Mouse (Mus musculus) heart, embryonic 11.5 days (tissue): ENCODE data around the gene Dcun1d2. TPM values are rescaled to one million over a fixed set of nuclear protein-coding genes. Genes with fewer than 3 reads are reported as not detected.
"Not testable (repeated sequence)": the region's sequence is repeated elsewhere in the genome, so short reads cannot be mapped to it uniquely, and the experiment has no call there.

Source experiments
- ATAC-seq: fragments of 200-750 bp; cut with Nextera tagmentation; replicated peaks from 2 replicates; pipeline ENCODE4 v1.8.0; 2017; ENCODE audit warnings: moderate library complexity; ENCODE audit not compliant: insufficient number of reproducible peaks, low FRiP score, low TSS enrichment
- H3K27ac ChIP-seq: fragments of 300-500 bp; sonication (generic); 2 replicates; pipeline ENCODE4 v1.5.1; 2014; ENCODE audit warnings: mild to moderate bottlenecking, low read depth, low read length
- H3K27me3 ChIP-seq: fragments of 300-500 bp; sonication (generic); 2 replicates; pipeline ENCODE4 v1.6.1; 2014; ENCODE audit warnings: mild to moderate bottlenecking, low read length, mixed read lengths; ENCODE audit not compliant: control insufficient read depth, insufficient read depth
- H3K36me3 ChIP-seq: fragments of 300-500 bp; sonication (generic); 2 replicates; pipeline ENCODE4 v1.6.1; 2014; ENCODE audit warnings: mild to moderate bottlenecking, low read length, moderate library complexity, mixed read lengths; ENCODE audit not compliant: control insufficient read depth, insufficient read depth
- H3K4me1 ChIP-seq: fragments of 300-500 bp; sonication (generic); 2 replicates; pipeline ENCODE4 v1.6.1; 2014; ENCODE audit warnings: low read length; ENCODE audit not compliant: control insufficient read depth, insufficient read depth
- H3K4me2 ChIP-seq: fragments of 300-500 bp; sonication (generic); 2 replicates; pipeline ENCODE4 v1.6.1; 2014; ENCODE audit warnings: mild to moderate bottlenecking, moderate library complexity
- H3K4me3 ChIP-seq: fragments of 300-500 bp; sonication (generic); 2 replicates; pipeline ENCODE4 v1.5.1; 2014; ENCODE audit warnings: low read depth, low read length
- H3K9ac ChIP-seq: fragments of 300-500 bp; sonication (generic); 2 replicates; pipeline ENCODE4 v1.6.1; 2014; ENCODE audit warnings: mild to moderate bottlenecking, low read depth, low read length, moderate library complexity
- H3K9me3 ChIP-seq: fragments of 300-500 bp; sonication (generic); replicated peaks from 2 replicates; pipeline ENCODE4 v1.6.1; 2016; ENCODE audit warnings: low read length; ENCODE audit not compliant: control insufficient read depth
- WGBS: fragments of 180-500 bp; shearing (Covaris S2); extraction: QIAGEN DNeasy Blood & Tissue Kit; methylation state at CpG from one replicate; pipeline ENCODE4 v1.1.7; 2014; ENCODE audit not compliant: insufficient replicate concordance; 5-methylcytosine and 5-hydroxymethylcytosine counted together
- polyA plus RNA-seq: library from polyadenylated mRNA; unstranded; fragments of >200 nt; fragmentation: Nextera tagmentation; extraction: Ambion mirVana; gene quantifications from 2 replicates; pipeline ENCODE4 v1.2.1, GENCODE M21; 2014

Gene Dcun1d2
- 27.0 and 27.2 TPM in 2 replicates for polyA plus RNA-seq

- H3K9ac ChIP-seq, result peak within 1 kb of the TSS; percentile 81
Measured at GRCm38 (mm10) chr8:13287692-13288623, at the start of gene Dcun1d2, which contains the start of gene Tmco3. TSS of gene Dcun1d2 (minus strand) at chr8:13288131. TSS of gene Tmco3 (plus strand) at chr8:13288190.

GRCm38 (mm10) chr8:13337678-13338077, 49.7 kb upstream of the Dcun1d2 start:
- Histone ChIP-seq H3K36me3 (peaks cover 7% of the 10 kb centered on the region), H3K4me3 (peak overlapping the region; percentile 84; the same call in 1 of the 2 replicates), H3K9me3 (no peaks in the 10 kb centered on the region), H3K9ac (peak overlapping the region; percentile 85; the same call in 1 of the 2 replicates), H3K4me1 (peaks cover 16% of the 10 kb centered on the region), H3K4me2 (peak overlapping the region; percentile 83), H3K27me3 (no peaks in the 10 kb centered on the region), H3K27ac (no peak overlapping the region)
- 71% methylated on average over 3 of the region's 3 CpGs for WGBS
- ATAC-seq, result no peak

More at GRCm38 (mm10) chr8:13287692-13288623, at the start of gene Dcun1d2, which contains the start of gene Tmco3:
- Histone ChIP-seq H3K4me3 (peak within 1 kb of the TSS; percentile 71), H3K4me2 (peak within 1 kb of the TSS; percentile 93), H3K9me3 (no peaks in the 10 kb centered on the region), H3K27me3 (no peaks in the 10 kb centered on the region), H3K36me3 (peaks cover 3% of the 10 kb centered on the region; the same call in 1 of the 2 replicates), H3K4me1 (peaks cover 10% of the 10 kb centered on the region), H3K27ac (peak within 1 kb of the TSS; percentile 99)
- ATAC-seq, result peak; percentile 86
- under 1% methylated on average over 79 of the region's 79 CpGs for WGBS

- not testable (repeated sequence) for H3K9me3 ChIP-seq, H3K9ac ChIP-seq, H3K4me3 ChIP-seq, H3K27me3 ChIP-seq, H3K27ac ChIP-seq, H3K36me3 ChIP-seq, H3K4me2 ChIP-seq, ATAC-seq
- peaks cover 12% of the 10 kb centered on the region for H3K4me1 ChIP-seq
- 82% methylated on average over 6 of the region's 6 CpGs for WGBS
Measured at GRCm38 (mm10) chr8:13337245-13337644, 49.3 kb upstream of the Dcun1d2 start.

DNA sequence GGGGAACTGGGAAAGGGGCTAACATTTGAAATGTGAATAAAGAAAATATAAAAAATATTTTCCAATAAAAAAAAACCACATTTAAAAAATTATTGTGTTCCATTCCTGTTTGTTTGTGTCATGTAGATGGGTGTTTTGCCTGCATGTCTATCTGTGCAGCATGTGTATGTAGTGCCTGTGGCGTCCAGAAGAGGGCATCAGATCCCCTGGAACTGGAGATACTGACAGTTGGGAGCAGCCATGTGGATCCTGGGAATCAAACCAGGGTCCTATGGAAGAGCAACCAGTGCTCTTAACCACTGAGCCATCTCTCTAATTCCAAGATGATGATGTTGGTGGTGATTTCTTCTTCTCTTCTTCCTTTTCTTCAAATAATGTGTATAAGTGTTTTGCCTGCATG, 46.7 kb upstream of the Dcun1d2 start:
- Histone ChIP-seq H3K27ac (no peak overlapping the region), H3K27me3 (no peaks in the 10 kb centered on the region), H3K4me3 (no peak overlapping the region), H3K36me3 (no peaks in the 10 kb centered on the region), H3K9ac (no peak overlapping the region), H3K4me2 (no peak overlapping the region), H3K9me3 (no peaks in the 10 kb centered on the region), H3K4me1 (0 out of 2 replicates have a peak, but pooled peaks cover 2% of the 10 kb centered on the region)
- 47% methylated on average over 1 of the region's 1 CpGs for WGBS
- no peak for ATAC-seq

DNA sequence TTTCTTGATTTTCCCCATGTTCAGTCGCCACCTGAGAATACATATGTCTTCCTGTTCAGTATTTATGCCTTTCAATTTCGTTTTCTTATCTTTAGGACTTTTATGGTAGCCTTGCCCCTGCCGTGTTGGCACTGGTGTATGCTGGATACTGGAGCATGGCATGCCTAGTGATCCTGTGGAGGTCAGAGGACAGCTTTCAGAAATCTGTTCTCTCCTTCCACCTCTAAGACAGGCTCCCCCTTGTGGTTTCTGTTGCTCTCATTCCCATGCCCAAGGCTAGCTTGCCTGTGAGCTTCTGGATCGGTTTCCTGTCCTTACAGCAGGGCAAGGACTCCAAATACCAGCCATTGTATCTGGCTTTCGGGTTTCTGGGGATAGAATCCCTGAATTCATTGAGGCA, 38.7 kb upstream of the Dcun1d2 start:
- WGBS, result 35% methylated on average over 5 of the region's 5 CpGs

DNA sequence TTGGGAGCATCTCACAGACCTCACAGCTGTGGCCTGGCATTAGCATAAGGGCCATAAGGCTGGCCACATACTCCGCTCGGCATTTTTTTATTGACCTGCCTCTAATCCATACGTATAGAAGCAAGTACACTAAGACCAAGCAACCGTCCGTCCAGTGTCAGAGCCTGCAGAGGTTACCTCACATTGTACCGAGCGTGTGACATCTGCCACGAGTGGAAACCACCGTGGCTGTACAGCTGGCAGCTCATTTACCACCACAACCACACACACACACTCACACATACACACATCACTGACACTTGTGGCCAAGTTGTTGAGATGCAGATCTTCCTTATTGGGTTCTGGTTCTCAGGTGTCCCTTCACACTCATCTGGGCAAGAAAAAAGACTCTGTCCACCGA, 28.7 kb upstream of the Dcun1d2 start:
- no peaks in the 10 kb centered on the region for H3K27me3 ChIP-seq
- 87% methylated on average over 10 of the region's 10 CpGs for WGBS
- ATAC-seq, result no peak
- H3K36me3 ChIP-seq, result no peaks in the 10 kb centered on the region
- no peaks in the 10 kb centered on the region for H3K9me3 ChIP-seq
- no peak overlapping the region for H3K9ac ChIP-seq
- H3K27ac ChIP-seq, result no peak overlapping the region
- H3K4me2 ChIP-seq, result no peak overlapping the region
- H3K4me1 ChIP-seq, result peaks cover 5% of the 10 kb centered on the region
- H3K4me3 ChIP-seq, result no peak overlapping the region

More for the DNA sequence above, 38.7 kb upstream of the Dcun1d2 start:
- Histone ChIP-seq H3K36me3 (no peaks in the 10 kb centered on the region), H3K27me3 (no peaks in the 10 kb centered on the region), H3K4me2 (no peak overlapping the region), H3K4me3 (no peak overlapping the region), H3K27ac (no peak overlapping the region), H3K4me1 (no peaks in the 10 kb centered on the region), H3K9me3 (no peaks in the 10 kb centered on the region), H3K9ac (no peak overlapping the region)
- no peak for ATAC-seq

DNA sequence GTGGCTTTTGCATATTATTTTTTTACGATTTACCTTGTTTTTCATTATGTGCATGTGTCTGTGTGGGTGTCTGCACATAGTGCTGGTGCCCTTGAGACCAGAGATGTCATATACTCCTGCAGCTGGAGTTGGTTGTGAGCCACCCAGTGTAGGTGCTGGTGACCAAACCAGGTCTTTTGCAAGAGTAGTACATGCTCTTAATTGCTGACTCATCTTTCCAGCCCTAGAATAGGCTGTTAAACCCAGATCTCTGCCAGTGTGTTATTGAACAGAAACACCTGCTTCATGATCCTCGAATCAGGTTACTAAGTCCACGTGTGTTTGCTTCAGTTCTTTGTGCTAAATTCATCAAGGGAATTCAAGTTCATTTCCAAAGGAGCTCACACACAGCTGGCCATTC, 27.0 kb upstream of the Dcun1d2 start:
- no peak overlapping the region for H3K9ac ChIP-seq
- no peak overlapping the region for H3K4me2 ChIP-seq
- no peaks in the 10 kb centered on the region for H3K27me3 ChIP-seq
- H3K4me1 ChIP-seq, result peaks cover 5% of the 10 kb centered on the region
- no peak overlapping the region for H3K27ac ChIP-seq
- 77% methylated on average over 3 of the region's 3 CpGs for WGBS
- H3K9me3 ChIP-seq, result no peaks in the 10 kb centered on the region
- ATAC-seq, result no peak
- peaks cover 2% of the 10 kb centered on the region; the same call in 1 of the 2 replicates for H3K36me3 ChIP-seq
- no peak overlapping the region for H3K4me3 ChIP-seq

- ATAC-seq, result no peak
- WGBS, result 77% methylated on average over 9 of the region's 9 CpGs
- no peak overlapping the region for H3K27ac ChIP-seq
- no peak overlapping the region for H3K4me2 ChIP-seq
- no peaks in the 10 kb centered on the region for H3K27me3 ChIP-seq
- H3K36me3 ChIP-seq, result peaks cover 14% of the 10 kb centered on the region
- H3K9me3 ChIP-seq, result peaks cover 3% of the 10 kb centered on the region; the same call in 1 of the 2 replicates
- H3K4me3 ChIP-seq, result no peak overlapping the region
- H3K9ac ChIP-seq, result no peak overlapping the region
- no peaks in the 10 kb centered on the region for H3K4me1 ChIP-seq
Measured at GRCm38 (mm10) chr8:13306916-13307315, 19.0 kb upstream of the Dcun1d2 start.
